In the genomic region with DNA sequence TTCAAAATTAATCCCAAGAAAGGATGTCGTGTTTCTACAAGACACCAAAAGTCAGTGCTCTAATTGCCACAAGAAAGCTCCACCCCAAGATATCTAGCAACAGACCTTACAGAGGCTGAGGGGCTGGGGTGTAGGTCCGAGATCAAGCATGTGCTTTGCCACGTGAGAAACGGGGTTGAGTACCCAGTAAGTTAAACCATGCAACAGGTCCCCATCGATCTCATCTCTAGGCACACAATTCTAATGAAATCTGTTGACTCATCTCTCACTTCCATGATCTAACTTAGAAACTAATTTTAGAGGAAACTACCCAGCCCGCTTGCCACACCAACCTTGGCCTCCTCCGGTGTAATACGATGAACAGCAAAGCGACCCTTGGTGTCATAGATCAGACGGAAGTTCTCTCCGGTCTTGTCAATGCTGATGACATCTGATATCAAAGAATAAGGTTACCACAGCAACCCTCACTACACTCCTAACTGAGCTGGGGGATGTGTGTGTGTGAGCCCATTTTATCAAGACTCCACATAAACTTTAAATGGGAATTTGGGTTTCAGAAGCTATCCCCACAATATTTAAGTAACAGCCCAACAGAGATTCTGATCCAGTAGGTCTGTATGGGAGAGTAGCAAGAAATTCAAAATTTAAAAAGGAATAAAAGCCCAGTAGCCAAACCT, we compare ENCODE assay signal across 9 mouse cellular contexts. TPM values are rescaled to one million over a fixed set of nuclear protein-coding genes. Genes with fewer than 3 reads are reported as not detected.
DNase-seq lines count a peak whose midpoint lies in the region; ATAC-seq and TF ChIP-seq lines count a peak whose summit lies in the region.
"Had no signal": no experiment of that assay in that cellular context is flagged by ENCODE, and none has a peak within 500 bp of the region (broad histone marks: within the 10 kb centered on the region; RNA-seq: fewer than 3 reads in every experiment).

No protein-coding gene starts in this region.

- TF ChIP-seq POLR2A in bone marrow, adult 2 months (IDR thresholded peaks at IDR 0.05; ENCODE audit: borderline replicate concordance, control insufficient read depth, low read depth, low read length): no peak

- H3K27ac ChIP-seq in heart, embryonic 15.5 days: no peak overlapping the region
- no peak overlapping the region for H3K27ac ChIP-seq in bone marrow, adult 2 months (ENCODE audit: control insufficient read depth, insufficient read depth, low read depth, low read length, poor library complexity)
- H3K27ac ChIP-seq in midbrain, postnatal 0 days (ENCODE audit: low read depth, low read length): no peak overlapping the region

- peak overlapping the region; percentile 62 for H3K4me3 ChIP-seq in heart, embryonic 15.5 days
- peak overlapping the region; percentile 9 for H3K4me3 ChIP-seq in bone marrow, adult 2 months (replicated peaks; ENCODE audit: control insufficient read depth, low read depth, low read length)
- H3K4me3 ChIP-seq in midbrain, postnatal 0 days (ENCODE audit: low read depth, low read length): peak overlapping the region; percentile 6; the same call in 1 of the 2 replicates

- 0 out of 2 replicates have a peak, but pooled peaks cover 5% of the 10 kb centered on the region for H3K4me1 ChIP-seq in heart, embryonic 15.5 days (replicated peaks)
- H3K4me1 ChIP-seq in bone marrow, adult 2 months (ENCODE audit: control insufficient read depth, insufficient read depth, low read length): no peaks in the 10 kb centered on the region
- no peaks in the 10 kb centered on the region for H3K4me1 ChIP-seq in midbrain, postnatal 0 days (ENCODE audit: insufficient read depth, low read length)

- H3K27me3 ChIP-seq in heart, embryonic 15.5 days: no peaks in the 10 kb centered on the region
- no peaks in the 10 kb centered on the region for H3K27me3 ChIP-seq in midbrain, postnatal 0 days (ENCODE audit: insufficient read depth, low read length)

- H3K9me3 ChIP-seq in heart, embryonic 15.5 days (replicated peaks): no peaks in the 10 kb centered on the region
- no peaks in the 10 kb centered on the region for H3K9me3 ChIP-seq in midbrain, postnatal 0 days (ENCODE audit: low read length)

- peak overlapping the region; percentile 60 for H3K9ac ChIP-seq in heart, embryonic 15.5 days
- no peak overlapping the region; the same call in 1 of the 2 replicates for H3K9ac ChIP-seq in midbrain, postnatal 0 days (replicated peaks; ENCODE audit: low read length, poor library complexity, severe bottlenecking)

- WGBS in heart, embryonic 15.5 days: 34% methylated on average over 11 of the region's 11 CpGs
- 24% methylated on average over 11 of the region's 11 CpGs for WGBS in bone marrow, adult 2 months
- WGBS in midbrain, postnatal 0 days: 51% methylated on average over 11 of the region's 11 CpGs

- peak overlapping the region; percentile 61 for H3K4me2 ChIP-seq in heart, embryonic 15.5 days
- peak overlapping the region; percentile 55 for H3K4me2 ChIP-seq in midbrain, postnatal 0 days (ENCODE audit: low read depth, low read length, poor library complexity, severe bottlenecking)

- peaks cover 14% of the 10 kb centered on the region for H3K36me3 ChIP-seq in heart, embryonic 15.5 days
- peaks cover 7% of the 10 kb centered on the region for H3K36me3 ChIP-seq in midbrain, postnatal 0 days (ENCODE audit: insufficient read depth, low read length)

- no peak for ATAC-seq in heart, embryonic 15.5 days (replicated peaks; ENCODE audit: insufficient number of reproducible peaks, insufficient read depth, low FRiP score, low read depth)
- peak; percentile 26 for ATAC-seq in inflammation-experienced regulatory T-cells, adult 6 months
- ATAC-seq in midbrain, postnatal 0 days (ENCODE audit: low FRiP score): no peak
- ATAC-seq: Patski had no signal

- DNase-seq in heart, postnatal 10 days: no peak
- no peak for DNase-seq in midbrain, postnatal 0 days (ENCODE audit: low spot score)
- no peak for DNase-seq in cerebellum, postnatal 36 days
- no peak for DNase-seq in right cerebral cortex, postnatal 10 days (ENCODE audit: low spot score in 2 of 2)
- DNase-seq in ovary, postnatal 10 days (ENCODE audit: low spot score): no peak

- no peak for TF ChIP-seq CTCF in bone marrow, adult 2 months (IDR thresholded peaks at IDR 0.05; ENCODE audit: control insufficient read depth, insufficient read depth, low read length)
- no peak for TF ChIP-seq CTCF in midbrain, postnatal 0 days (IDR thresholded peaks at IDR 0.05)

- intact Hi-C loops in heart, postnatal 10 days (cut with DNase I): loop anchor here (10.0 kb wide), 1 partner anchor 232 kb away; no protein-coding TSS in a partner anchor

RNA-seq across cellular contexts. Expression of a gene that starts 2.0 kb away (rescaled TPM):
- 431 and 436 TPM in 2 replicates for polyA plus RNA-seq in heart, embryonic 15.5 days (2015; fragmentation: Nextera tagmentation; extraction: Ambion mirVana)
- 1,000 to 10,000 TPM; 1,009 to 1,019 TPM for total RNA-seq in heart, postnatal 10 days (2021)
- 1,000 and 1,371 TPM in 2 replicates for polyA plus RNA-seq in bone marrow, adult 2 months (2011; ENCODE audit: insufficient read depth, insufficient read length, low replicate concordance, missing spikeins)
- 1,000 to 10,000 TPM; 1,205 to 2,057 (median 1,820) TPM for polyA plus RNA-seq in inflammation-experienced regulatory T-cells, adult 6 months (2017; shearing (Covaris generic))
- total RNA-seq in midbrain, postnatal 0 days (2014; rRNA removed): 809 and 834 TPM in 2 replicates
- 345 and 356 TPM in 2 replicates for polyA plus RNA-seq in midbrain, postnatal 0 days (2015; fragmentation: Nextera tagmentation; extraction: Ambion mirVana)

RNA-seq across cellular contexts. Expression of a gene that starts 30.3 kb away (rescaled TPM):
- polyA plus RNA-seq in heart, embryonic 15.5 days (2015; fragmentation: Nextera tagmentation; extraction: Ambion mirVana): 6.5 and 7.7 TPM in 2 replicates
- total RNA-seq in heart, postnatal 10 days (2021): 1 to 10 TPM; 2.4 to 2.5 TPM
- polyA plus RNA-seq in bone marrow, adult 2 months (2011; ENCODE audit: insufficient read depth, insufficient read length, low replicate concordance, missing spikeins): 4.9 and 6.1 TPM in 2 replicates
- polyA plus RNA-seq in inflammation-experienced regulatory T-cells, adult 6 months (2017; shearing (Covaris generic)): 10 to 100 TPM in 1 of 3 experiments, 1 to 10 TPM in 2; 1.8 to 10.3 (median 2.9) TPM
- total RNA-seq in midbrain, postnatal 0 days (2014; rRNA removed): 1.0 and 1.2 TPM in 2 replicates
- 0.28 and 0.31 TPM in 2 replicates for polyA plus RNA-seq in midbrain, postnatal 0 days (2015; fragmentation: Nextera tagmentation; extraction: Ambion mirVana)

Comparison
In these comparisons a context has a peak if more than half of its experiments do, and no peak if none do; other contexts are left out.
1. H3K4me3 ChIP-seq: peak in every context shown above with its lines; median percentile 62 in heart, embryonic 15.5 days; 9 in bone marrow, adult 2 months; 6 in midbrain, postnatal 0 days.